Mouse (Mus musculus) ES-Bruce4 (cell line): ENCODE data around the gene Smarcad1.

Experiments used
- EP300 ChIP-seq: IDR thresholded peaks from 2 replicates; pipeline ENCODE4 v1.6.1; 2011; ENCODE audit warnings: low read depth, low read length; ENCODE audit not compliant: insufficient read depth
- POLR2A ChIP-seq: IDR thresholded peaks from one replicate; pipeline ENCODE4 v1.8.1; 2011; ENCODE audit warnings: low read length; ENCODE audit not compliant: insufficient read depth

- TF ChIP-seq EP300 = no peak
- TF ChIP-seq POLR2A = no peak
These were observed 14.2 kb downstream of the Smarcad1 start for GRCm38 (mm10) chr6:65056620-65057019.
